Mouse (Mus musculus): Measurements from ENCODE around the gene Ciart.
A peak's percentile ranks its signal among the peaks of the same experiment; 100 is the strongest.

DNA sequence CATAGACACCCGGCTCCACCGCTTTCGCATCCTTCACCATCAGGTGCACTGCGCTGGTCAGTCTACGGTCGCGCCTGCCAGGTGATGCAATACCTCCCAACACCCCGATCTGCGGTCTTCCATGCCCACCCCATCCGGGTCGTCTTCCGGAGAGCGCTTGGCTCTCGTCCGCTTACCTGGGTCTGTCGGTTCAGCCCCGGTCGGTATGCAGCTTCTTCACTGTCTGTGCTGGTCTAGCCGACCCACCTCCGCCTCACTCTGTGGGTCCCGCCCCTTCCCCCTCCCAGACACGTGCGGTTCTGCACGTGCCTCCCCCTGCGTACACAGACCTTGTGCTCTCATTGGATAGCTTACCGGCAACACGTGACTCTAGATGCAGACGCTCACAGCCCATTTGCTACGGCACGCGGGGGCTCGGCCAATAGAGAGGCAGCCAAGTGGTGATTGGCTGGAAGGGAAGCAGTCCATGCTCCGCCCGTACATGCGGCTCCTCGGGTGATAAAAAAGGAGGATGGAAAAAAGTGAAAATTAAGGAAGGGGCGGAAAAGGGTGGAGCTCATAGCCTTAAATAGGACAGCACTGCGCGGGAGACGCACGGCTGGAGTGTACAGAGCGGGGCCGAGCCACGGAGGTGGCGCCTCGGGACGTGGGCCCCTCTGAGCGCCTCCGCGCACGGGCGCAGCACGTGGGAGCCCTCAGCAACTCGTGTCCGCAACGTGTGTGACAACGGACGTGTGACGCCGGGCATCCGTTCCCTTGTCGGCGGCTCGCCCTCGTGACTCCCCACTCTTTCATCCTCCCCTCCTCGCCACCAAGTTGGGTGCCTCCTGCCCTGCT lies at the start of gene Ciart:
- TF ChIP-seq CTCF (IDR thresholded peaks at IDR 0.05; ENCODE audit: insufficient read depth, low read depth, low read length) (no peak), POLR2A (IDR thresholded peaks at IDR 0.05; ENCODE audit: insufficient read depth, low read depth, low read length) (peak; percentile 31; the same call in 1 of the 2 replicates)
